Mouse (Mus musculus) ES-Bruce4 (cell line): ENCODE measurements around the gene Ncor2.

Source experiments
- CTCF ChIP-seq: IDR thresholded peaks from one replicate; pipeline ENCODE4 v1.8.1; 2011; ENCODE audit warnings: low read depth, low read length
- EP300 ChIP-seq: IDR thresholded peaks from 2 replicates; pipeline ENCODE4 v1.6.1; 2011; ENCODE audit warnings: low read depth, low read length; ENCODE audit not compliant: insufficient read depth
- POLR2A ChIP-seq: IDR thresholded peaks from one replicate; pipeline ENCODE4 v1.8.1; 2011; ENCODE audit warnings: low read length; ENCODE audit not compliant: insufficient read depth

DNA sequence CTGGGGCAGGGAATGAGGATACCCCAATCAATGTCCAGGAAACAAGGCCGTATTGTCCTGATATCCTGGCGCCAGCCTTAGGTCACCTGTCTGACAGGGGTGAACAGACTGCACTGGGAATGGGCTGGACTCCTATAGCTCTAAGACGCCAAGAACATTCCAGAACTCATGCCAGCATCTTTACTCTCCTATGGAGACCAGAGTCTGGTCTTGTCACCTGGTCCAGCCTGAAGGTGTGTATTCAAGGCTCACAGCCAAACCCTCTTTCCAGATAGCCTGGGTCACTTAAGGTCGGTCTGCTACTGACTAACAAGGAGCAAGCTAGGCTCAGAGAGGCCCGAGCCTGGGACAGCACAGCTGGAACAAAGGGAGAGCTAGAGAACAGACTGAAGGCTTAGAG lies 61.8 kb downstream of the Ncor2 start:
- no peak for TF ChIP-seq CTCF
- TF ChIP-seq EP300: no peak
- no peak for TF ChIP-seq POLR2A
